Mouse (Mus musculus): ENCODE measurements around the gene Map3k3. TPM values are rescaled to one million over a fixed set of nuclear protein-coding genes. Genes with fewer than 3 reads are reported as not detected.
A peak's percentile ranks its signal among the peaks of the same experiment; 100 is the strongest.
"Not testable (repeated sequence)": the region's sequence is repeated elsewhere in the genome, so short reads cannot be mapped to it uniquely, and the experiment has no call there.

Map3k3 gene
- total RNA-seq, 2 experiments from 2014 or later = 45.0 to 81.8 TPM

- no peak for ATAC-seq (ENCODE audit: poor library complexity, severe bottlenecking)
Measured at GRCm38 (mm10) chr11:106191716-106192115, 107.3 kb downstream of the Map3k3 start.

- ATAC-seq (ENCODE audit: poor library complexity, severe bottlenecking) = no peak
Measured at GRCm38 (mm10) chr11:106192241-106192640, 107.8 kb downstream of the Map3k3 start.

DNA sequence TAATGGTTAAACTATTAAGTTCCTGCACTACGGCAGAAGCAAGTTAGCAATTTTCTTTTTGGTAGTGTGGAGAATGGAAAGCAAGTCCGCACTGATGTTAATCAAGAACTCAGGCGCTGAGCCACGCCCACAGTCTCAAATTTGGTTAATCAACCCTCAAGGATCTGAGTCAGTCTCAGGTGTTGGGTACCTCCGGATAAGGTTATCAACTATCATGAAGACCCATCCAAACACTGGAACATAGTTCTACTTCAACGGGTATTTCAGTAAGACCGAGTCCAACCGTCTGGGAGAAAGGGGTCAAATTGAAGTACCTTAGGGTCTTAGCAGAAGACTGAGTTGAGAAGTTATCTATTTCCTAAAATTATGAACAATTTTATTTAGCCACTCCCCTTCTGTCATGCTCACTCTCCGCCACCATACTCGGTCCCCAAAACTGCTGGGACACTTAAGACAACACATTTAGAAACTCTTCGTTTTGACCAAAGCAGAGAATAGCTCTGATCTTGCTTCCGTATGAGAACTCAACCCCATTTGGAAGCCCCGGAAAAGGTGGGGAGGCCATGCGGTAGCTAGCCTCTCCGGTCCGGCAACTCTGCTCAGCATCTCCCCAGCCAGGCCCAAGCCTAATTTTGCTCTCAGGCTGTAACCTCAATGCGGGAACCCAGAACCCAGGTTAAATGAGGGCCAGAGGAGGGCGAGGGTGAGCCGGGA, 108.4 kb downstream of the Map3k3 start:
- ATAC-seq (ENCODE audit: poor library complexity, severe bottlenecking) = peak; percentile 34

DNA sequence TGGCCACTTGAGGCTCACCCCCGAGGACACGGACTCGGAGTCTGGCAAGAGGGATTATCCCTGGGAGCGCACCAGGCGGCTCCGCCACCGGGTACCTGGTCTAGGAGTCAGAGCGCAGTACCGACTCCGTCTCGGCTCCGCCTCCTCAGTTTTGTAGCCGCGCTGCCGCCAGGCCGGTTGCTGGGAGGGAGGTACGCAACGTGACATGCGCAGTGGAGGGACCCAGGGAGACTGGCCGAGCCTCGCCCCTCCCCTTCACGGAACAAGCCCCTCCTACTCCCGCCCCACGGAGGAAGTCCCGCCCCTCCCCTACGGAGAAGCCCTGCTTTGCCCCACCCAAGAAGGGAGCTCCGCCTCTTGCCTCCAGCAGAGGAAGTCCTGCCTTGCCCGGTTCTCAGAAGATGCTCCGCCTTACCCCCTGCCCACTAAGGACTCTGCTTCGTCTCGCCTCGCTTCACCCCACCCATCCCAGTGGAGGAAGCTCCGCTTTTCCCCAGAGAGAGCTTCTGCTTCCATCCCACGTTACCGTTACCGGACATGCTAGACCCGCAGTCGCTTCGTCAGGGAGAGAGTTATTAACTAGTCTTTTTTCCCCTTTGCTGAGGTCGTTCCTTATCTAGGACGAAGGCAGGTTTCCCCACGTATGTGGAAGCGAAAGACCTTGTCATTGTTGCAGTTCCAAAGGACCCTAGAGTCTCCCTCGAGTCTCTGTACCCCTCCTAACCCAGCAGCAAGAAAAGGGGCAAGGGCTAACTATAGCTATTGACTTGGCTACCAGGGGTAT, 109.2 kb downstream of the Map3k3 start:
- ATAC-seq (ENCODE audit: poor library complexity, severe bottlenecking) = peak; percentile 90

- ATAC-seq (ENCODE audit: poor library complexity, severe bottlenecking) = no peak
Measured at GRCm38 (mm10) chr11:106194155-106194541, 109.7 kb downstream of the Map3k3 start.

DNA sequence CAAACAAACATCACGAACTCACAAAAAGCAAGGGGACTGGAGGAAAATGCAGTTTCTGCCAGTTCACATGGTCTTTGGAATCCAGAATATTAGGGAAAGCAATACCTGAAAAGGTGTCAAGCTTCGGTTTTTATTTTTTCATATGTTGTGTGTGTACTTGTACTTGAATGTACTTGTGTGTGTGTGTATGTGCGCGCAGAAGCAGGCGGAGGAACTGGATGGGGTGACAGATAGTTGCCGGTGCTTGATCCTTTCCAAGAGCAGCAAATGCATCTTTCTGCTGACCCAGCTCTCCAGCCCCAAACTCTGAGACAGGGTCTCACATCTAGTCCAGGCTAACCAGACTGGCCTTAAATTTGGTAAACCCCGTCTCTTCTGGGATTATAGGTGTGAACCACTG, 110.5 kb downstream of the Map3k3 start:
- no peak for ATAC-seq (ENCODE audit: poor library complexity, severe bottlenecking)

- ATAC-seq (ENCODE audit: poor library complexity, severe bottlenecking) = no peak
Measured at GRCm38 (mm10) chr11:106195341-106195740, 110.9 kb downstream of the Map3k3 start.

DNA sequence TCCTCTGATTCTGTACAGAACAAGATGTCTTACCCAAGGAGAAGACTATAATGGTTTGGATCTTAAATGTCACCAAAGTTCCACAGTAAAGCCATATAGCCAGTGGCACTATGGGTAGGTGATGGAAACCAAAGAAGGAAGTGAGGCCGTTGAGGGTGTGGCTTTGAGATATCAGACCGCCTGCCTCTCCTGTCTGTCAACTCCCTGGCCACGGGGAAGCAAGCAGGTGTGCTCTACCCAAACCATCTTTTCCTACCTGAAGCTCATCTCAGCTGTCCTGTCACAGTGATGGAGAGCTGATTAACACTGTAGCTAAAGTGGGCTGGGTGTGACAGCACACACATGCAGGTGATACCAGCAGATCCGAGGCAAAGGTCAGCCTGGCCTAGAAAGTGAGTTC, 113.9 kb downstream of the Map3k3 start:
- no peak for ATAC-seq (ENCODE audit: poor library complexity, severe bottlenecking)

DNA sequence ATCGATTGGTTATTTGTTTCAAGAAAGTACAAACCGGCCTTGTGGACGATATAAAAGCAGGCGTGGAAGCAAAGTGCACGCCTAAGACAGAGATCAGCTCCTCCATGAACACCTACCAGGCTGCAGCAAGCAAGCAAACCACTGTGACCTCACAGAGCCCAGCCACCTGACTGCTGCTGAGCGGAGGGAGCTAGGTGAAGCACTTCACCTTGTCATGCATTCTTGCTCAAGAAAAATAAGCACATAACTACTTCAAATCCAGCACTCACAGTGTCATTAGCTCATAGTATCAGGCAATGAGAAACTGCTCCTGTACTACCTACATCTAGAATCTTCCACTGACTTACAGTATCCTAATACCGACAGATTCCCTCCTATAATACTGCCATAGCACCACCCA, 115.6 kb downstream of the Map3k3 start:
- not testable (repeated sequence) for ATAC-seq (ENCODE audit: poor library complexity, severe bottlenecking)

GRCm38 (mm10) chr11:106200756-106201155, 116.3 kb downstream of the Map3k3 start:
- ATAC-seq (ENCODE audit: poor library complexity, severe bottlenecking) = no peak

DNA sequence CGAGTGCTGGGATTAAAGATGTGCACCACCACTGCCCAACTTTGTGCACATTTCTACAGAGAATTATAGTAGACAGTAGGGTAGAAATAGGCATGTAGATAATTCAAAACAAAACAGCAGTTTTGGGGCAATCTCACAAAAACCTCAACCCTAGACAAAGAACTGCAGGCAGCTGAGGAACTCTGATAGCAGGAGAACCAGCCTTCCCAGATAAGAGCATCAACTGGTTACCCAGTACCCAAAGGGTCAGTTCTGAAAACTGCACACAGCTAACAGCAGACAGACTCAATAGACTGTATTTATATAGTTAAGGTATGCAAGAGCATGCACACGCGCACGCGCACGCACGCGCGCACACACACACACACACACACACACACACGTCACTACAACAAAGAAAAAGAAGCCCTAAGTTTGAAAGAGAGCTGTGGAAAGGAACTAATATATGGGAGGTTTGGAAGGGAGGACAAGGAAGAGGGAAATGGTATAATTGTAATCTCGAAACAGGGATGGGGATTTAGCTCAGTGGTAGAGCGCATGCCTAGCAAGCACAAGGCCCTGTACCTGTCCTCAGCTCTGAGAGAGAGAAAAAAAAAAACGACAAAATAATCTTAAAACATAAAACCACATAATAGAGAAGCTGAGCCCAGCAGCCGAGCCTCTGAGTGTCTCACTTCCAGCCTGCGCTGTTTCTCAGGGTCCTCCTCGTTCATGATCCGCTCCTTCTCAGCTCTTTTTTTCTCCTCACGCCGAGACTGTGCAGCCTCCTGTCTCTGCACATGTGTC, 117.1 kb downstream of the Map3k3 start:
- ATAC-seq (ENCODE audit: poor library complexity, severe bottlenecking) = no peak

- no peak for ATAC-seq (ENCODE audit: poor library complexity, severe bottlenecking)
Measured at GRCm38 (mm10) chr11:106202123-106202465, 117.7 kb downstream of the Map3k3 start, which contains the start of gene Strada. Strada (minus strand) TSS chr11:106202168.

Other genes with a start within 250 kb of the Map3k3 start
- 0.30 TPM in 1 of 2 replicates, not detected in the other for gene Cyb561, start 131.3 kb upstream of the Map3k3 start, total RNA-seq (2015)
- gene Cyb561, start 131.3 kb upstream of the Map3k3 start, total RNA-seq (2017) = 0.37 TPM in 1 of 2 replicates, not detected in the other
- gene Ace, start 116.7 kb upstream of the Map3k3 start, total RNA-seq (2015) = 7.3 and 9.0 TPM in 2 replicates
- gene Ace, start 116.7 kb upstream of the Map3k3 start, total RNA-seq (2017) = 3.2 and 6.9 TPM in 2 replicates
- not detected in 2 replicates for gene Ace3, start 89.9 kb upstream of the Map3k3 start, total RNA-seq (2015)
- not detected in 2 replicates for gene Ace3, start 89.9 kb upstream of the Map3k3 start, total RNA-seq (2017)
- 0.07 TPM in 1 of 2 replicates, not detected in the other for gene Kcnh6, start 76.5 kb upstream of the Map3k3 start, total RNA-seq (2015)
- gene Kcnh6, start 76.5 kb upstream of the Map3k3 start, total RNA-seq (2017) = not detected in 2 replicates
- 40.4 and 42.5 TPM in 2 replicates for gene Dcaf7, start 47.7 kb upstream of the Map3k3 start, total RNA-seq (2015)
- gene Dcaf7, start 47.7 kb upstream of the Map3k3 start, total RNA-seq (2017) = 45.6 and 49.4 TPM in 2 replicates
- 2.9 and 4.2 TPM in 2 replicates for gene Taco1, start 18.6 kb upstream of the Map3k3 start, total RNA-seq (2015)
- 9.3 and 10.2 TPM in 2 replicates for gene Taco1, start 18.6 kb upstream of the Map3k3 start, total RNA-seq (2017)
- 1.4 TPM in 1 of 2 replicates, not detected in the other for gene Gm10840, start 76.2 kb downstream of the Map3k3 start, total RNA-seq (2015)
- gene Gm10840, start 76.2 kb downstream of the Map3k3 start, total RNA-seq (2017) = not detected in 2 replicates
- gene Limd2, start 76.2 kb downstream of the Map3k3 start, total RNA-seq (2015) = 242 and 247 TPM in 2 replicates
- gene Limd2, start 76.2 kb downstream of the Map3k3 start, total RNA-seq (2017) = 56.3 and 61.8 TPM in 2 replicates
- 27.2 and 28.3 TPM in 2 replicates for gene Strada, start 117.6 kb downstream of the Map3k3 start, total RNA-seq (2015)
- 20.3 and 26.1 TPM in 2 replicates for gene Strada, start 117.6 kb downstream of the Map3k3 start, total RNA-seq (2017)
- 25.8 and 36.0 TPM in 2 replicates for gene Ccdc47, start 131.7 kb downstream of the Map3k3 start, total RNA-seq (2015)
- 110 and 156 TPM in 2 replicates for gene Ccdc47, start 131.7 kb downstream of the Map3k3 start, total RNA-seq (2017)
- 28.6 and 30.3 TPM in 2 replicates for gene Ddx42, start 132.3 kb downstream of the Map3k3 start, total RNA-seq (2015)
- 51.7 and 62.6 TPM in 2 replicates for gene Ddx42, start 132.3 kb downstream of the Map3k3 start, total RNA-seq (2017)
- 13.0 and 14.0 TPM in 2 replicates for gene Ftsj3, start 171.5 kb downstream of the Map3k3 start, total RNA-seq (2015)
- gene Ftsj3, start 171.5 kb downstream of the Map3k3 start, total RNA-seq (2017) = 46.6 and 59.1 TPM in 2 replicates
- 34.4 and 41.0 TPM in 2 replicates for gene Psmc5, start 171.5 kb downstream of the Map3k3 start, total RNA-seq (2015)
- gene Psmc5, start 171.5 kb downstream of the Map3k3 start, total RNA-seq (2017) = 52.7 and 63.9 TPM in 2 replicates
- 56.0 and 66.2 TPM in 2 replicates for gene Smarcd2, start 188.4 kb downstream of the Map3k3 start, total RNA-seq (2015)
- gene Smarcd2, start 188.4 kb downstream of the Map3k3 start, total RNA-seq (2017) = 253 and 270 TPM in 2 replicates
- gene Tcam1, start 192.1 kb downstream of the Map3k3 start, total RNA-seq (2015) = 0.09 and 0.14 TPM in 2 replicates
- gene Tcam1, start 192.1 kb downstream of the Map3k3 start, total RNA-seq (2017) = 0.04 and 0.08 TPM in 2 replicates
- not detected in 2 replicates for gene Gh, start 217.3 kb downstream of the Map3k3 start, total RNA-seq (2015)
- not detected in 2 replicates for gene Gh, start 217.3 kb downstream of the Map3k3 start, total RNA-seq (2017)
- gene Cd79b, start 230.1 kb downstream of the Map3k3 start, total RNA-seq (2015) = 29.3 and 35.4 TPM in 2 replicates
- gene Cd79b, start 230.1 kb downstream of the Map3k3 start, total RNA-seq (2017) = 12.6 and 15.4 TPM in 2 replicates

Data from megakaryocyte, adult 5-6 weeks (primary cell).